Mouse (Mus musculus): ENCODE results near the gene Prss23.

DNA sequence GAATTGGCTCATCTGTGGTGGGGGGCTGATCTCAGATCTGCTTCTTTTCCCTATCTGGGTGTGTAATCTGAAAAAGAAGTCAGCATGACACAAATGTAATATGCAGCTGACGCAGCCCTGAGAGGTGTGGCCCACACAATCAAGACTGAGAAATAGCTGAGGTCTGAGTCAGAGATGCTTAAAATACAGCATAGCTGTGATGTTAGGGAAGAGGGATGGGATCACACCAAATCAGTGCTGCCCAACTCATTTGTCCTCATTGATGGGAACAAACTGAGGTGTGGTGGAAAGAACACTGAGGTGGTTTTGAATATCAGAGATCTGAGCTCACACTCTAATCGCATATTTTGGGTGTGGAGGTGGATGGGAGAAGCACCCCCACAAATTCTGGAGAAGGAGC lies 14.0 kb upstream of the Prss23 start:
- TF ChIP-seq CTCF (IDR thresholded peaks at IDR 0.05; ENCODE audit: low read depth, low read length) (no peak), GATA1 (IDR thresholded peaks at IDR 0.05; ENCODE audit: borderline replicate concordance, low read length) (no peak), TAL1 (conservative IDR thresholded peaks at IDR 0.05; ENCODE audit: low read depth, low read length) (no peak), POLR2AphosphoS5 (IDR thresholded peaks at IDR 0.05; ENCODE audit: insufficient replicate concordance, low read depth, low read length) (no peak), GATA2 (IDR thresholded peaks at IDR 0.05; ENCODE audit: borderline replicate concordance, low read depth, low read length) (no peak)
